Mouse (Mus musculus): ENCODE measurements around the gene Itpripl2. TPM values are rescaled to one million over a fixed set of nuclear protein-coding genes. Genes with fewer than 3 reads are reported as not detected.

Gene Itpripl2
- total and polyA plus RNA-seq, 3 experiments = not detected

DNA sequence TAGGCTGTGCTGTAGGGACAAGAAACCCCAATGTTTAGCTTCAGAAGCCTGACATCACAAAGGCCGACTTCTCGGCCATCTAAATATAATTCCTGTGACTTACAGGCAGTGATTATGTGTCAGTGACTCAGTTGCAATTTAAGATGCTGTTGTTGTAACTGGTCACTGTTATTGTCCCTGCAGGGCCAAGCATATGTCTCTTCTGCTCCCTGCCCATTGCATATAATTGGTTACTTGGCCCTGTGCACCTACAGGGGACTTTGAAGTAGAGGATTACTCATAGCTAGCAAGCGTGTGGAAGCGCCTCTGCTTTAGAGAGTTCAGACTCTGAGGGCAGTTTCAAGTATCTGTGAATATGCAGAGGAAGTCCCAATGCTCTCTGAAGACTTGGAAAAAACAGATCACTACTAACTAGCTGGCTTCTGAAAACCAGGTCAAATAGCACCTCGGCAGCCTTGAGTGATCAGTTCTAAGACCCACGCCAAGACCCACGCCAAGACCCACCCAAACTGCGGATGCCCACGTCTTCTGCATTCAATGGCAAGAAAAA, 11.5 kb downstream of the Itpripl2 start:
- H3K27me3 ChIP-seq (replicated peaks) = no peaks in the 10 kb centered on the region
- in situ Hi-C loops (cut with MboI; ENCODE audit: low pct_ligation_motif_present, low pct_unique_long_range_greater_than_20kb, low sequenced_read_pairs) (no loop called here), dilution Hi-C loops (cut with MboI; ENCODE audit: extremely low pct_ligation_motif_present, extremely low pct_unique_long_range_greater_than_20kb, low sequenced_read_pairs) (no loop called here)
- no peaks in the 10 kb centered on the region for H3K9me3 ChIP-seq (replicated peaks; ENCODE audit: low read length)
- peak overlapping the region; percentile 59 for H3K27ac ChIP-seq (ENCODE audit: insufficient read depth, low read depth)
- no peaks in the 10 kb centered on the region for H3K36me3 ChIP-seq (replicated peaks in 1 of 2; ENCODE audit: control insufficient read depth in 1 of 2, insufficient read depth in 1 of 2, low read length in 1 of 2)
- H3K79me2 ChIP-seq (replicated peaks; ENCODE audit: control insufficient read depth, extremely low read depth, insufficient read depth, poor library complexity, severe bottlenecking) = no peaks in the 10 kb centered on the region
- peak; percentile 40 for DNase-seq (ENCODE audit: extremely low read depth)
- H3K4me1 ChIP-seq (ENCODE audit: control insufficient read depth in 1 of 2, insufficient read depth in 2 of 2) = peaks cover 28 to 55% of the 10 kb centered on the region in 2 experiments
- peak overlapping the region; percentile 37 for H3K4me2 ChIP-seq (ENCODE audit: insufficient read depth, low read depth, poor library complexity, severe bottlenecking)
- H3K9ac ChIP-seq (ENCODE audit: insufficient read depth, low read depth) = no peak overlapping the region
- TF ChIP-seq USF2 (conservative IDR thresholded peaks at IDR 0.05; ENCODE audit: low read depth, low read length) = no peak
- no peak for TF ChIP-seq CTCF (conservative IDR thresholded peaks at IDR 0.05 in 1 of 2, IDR thresholded peaks at IDR 0.05 in 1 of 2; ENCODE audit: low read depth in 2 of 2, low read length in 2 of 2)
- no peak for TF ChIP-seq POLR2A (IDR thresholded peaks at IDR 0.05; ENCODE audit: low read depth, low read length)
- no peak for TF ChIP-seq GABPA (IDR thresholded peaks at IDR 0.05; ENCODE audit: insufficient replicate concordance, low read depth, low read length)
- no peak for TF ChIP-seq POLR2AphosphoS2 (IDR thresholded peaks at IDR 0.05; ENCODE audit: low read depth, low read length)
- no peak for TF ChIP-seq CHD1 (IDR thresholded peaks at IDR 0.05; ENCODE audit: low read depth, low read length)
- no peak for TF ChIP-seq MYC (IDR thresholded peaks at IDR 0.05; ENCODE audit: low read depth, low read length)
- no peak for TF ChIP-seq NELFE (IDR thresholded peaks at IDR 0.05; ENCODE audit: low read depth, low read length)
- TF ChIP-seq MXI1 (IDR thresholded peaks at IDR 0.05; ENCODE audit: low read depth, low read length) = no peak
- no peak for TF ChIP-seq ZNF384 (IDR thresholded peaks at IDR 0.05; ENCODE audit: low read depth, low read length)
- peak; percentile 67 for TF ChIP-seq IRF4 (IDR thresholded peaks at IDR 0.05; ENCODE audit: low read depth, low read length)
- no peak for TF ChIP-seq TBP (conservative IDR thresholded peaks at IDR 0.05; ENCODE audit: low read depth, low read length)
- peak; percentile 80 for TF ChIP-seq JUN (IDR thresholded peaks at IDR 0.05; ENCODE audit: insufficient read depth, low read depth, low read length)
- TF ChIP-seq SMC3 (IDR thresholded peaks at IDR 0.05; ENCODE audit: low read depth, low read length) = no peak
- TF ChIP-seq SIN3A (IDR thresholded peaks at IDR 0.05; ENCODE audit: low read length) = no peak
- TF ChIP-seq ETS1 (conservative IDR thresholded peaks at IDR 0.05; ENCODE audit: low read depth, low read length) = peak; percentile 27; the same call in 1 of the 2 replicates
- 0 out of 2 replicates have a peak, but pooled peaks have one; percentile 24 for TF ChIP-seq MAX (IDR thresholded peaks at IDR 0.05; ENCODE audit: low read length)
- TF ChIP-seq HCFC1 (IDR thresholded peaks at IDR 0.05; ENCODE audit: low read depth, low read length) = no peak
- no peak for TF ChIP-seq MAFK (IDR thresholded peaks at IDR 0.05; ENCODE audit: insufficient replicate concordance, low read length)
- TF ChIP-seq CHD2 (IDR thresholded peaks at IDR 0.05; ENCODE audit: low read length) = no peak
- no peak for TF ChIP-seq MEF2A (IDR thresholded peaks at IDR 0.05; ENCODE audit: borderline replicate concordance, low read depth, low read length)
- TF ChIP-seq JUND (conservative IDR thresholded peaks at IDR 0.05; ENCODE audit: low read depth, low read length) = peak; percentile 64
- no peak for TF ChIP-seq ZMIZ1 (IDR thresholded peaks at IDR 0.05; ENCODE audit: low read depth, low read length)
- no peak for TF ChIP-seq ELF1 (IDR thresholded peaks at IDR 0.05; ENCODE audit: low read depth, low read length)
- TF ChIP-seq BHLHE40 (IDR thresholded peaks at IDR 0.05; ENCODE audit: low read depth, low read length) = no peak
- TF ChIP-seq KAT2A (IDR thresholded peaks at IDR 0.05; ENCODE audit: insufficient replicate concordance, low read length) = no peak
- TF ChIP-seq TCF12 (IDR thresholded peaks at IDR 0.05; ENCODE audit: low read depth, low read length) = 0 out of 2 replicates have a peak, but pooled peaks have one; percentile 11
- TF ChIP-seq EP300 (IDR thresholded peaks at IDR 0.05; ENCODE audit: low read length) = peak; percentile 74
- no peak for TF ChIP-seq E2F4 (IDR thresholded peaks at IDR 0.05; ENCODE audit: insufficient replicate concordance, low read depth, low read length)
- TF ChIP-seq RCOR1 (conservative IDR thresholded peaks at IDR 0.05; ENCODE audit: low read depth, low read length) = 0 out of 2 replicates have a peak, but pooled peaks have one; percentile 41
- H3K4me3 ChIP-seq (replicated peaks in 1 of 3; ENCODE audit: low read depth in 2 of 3, low read length in 2 of 3, poor library complexity in 1 of 3) = no peak overlapping the region
